Mouse (Mus musculus) ovary, postnatal 10 days (tissue): Measurements from ENCODE around the gene Ddi1.
"Not testable (repeated sequence)": the region's sequence is repeated elsewhere in the genome, so short reads cannot be mapped to it uniquely, and the experiment has no call there.

Source experiments
- DNase-seq: peaks from one replicate; pipeline ENCODE4 v3.0.0; 2022; ENCODE audit warnings: low spot score

Ddi1 gene

DNA sequence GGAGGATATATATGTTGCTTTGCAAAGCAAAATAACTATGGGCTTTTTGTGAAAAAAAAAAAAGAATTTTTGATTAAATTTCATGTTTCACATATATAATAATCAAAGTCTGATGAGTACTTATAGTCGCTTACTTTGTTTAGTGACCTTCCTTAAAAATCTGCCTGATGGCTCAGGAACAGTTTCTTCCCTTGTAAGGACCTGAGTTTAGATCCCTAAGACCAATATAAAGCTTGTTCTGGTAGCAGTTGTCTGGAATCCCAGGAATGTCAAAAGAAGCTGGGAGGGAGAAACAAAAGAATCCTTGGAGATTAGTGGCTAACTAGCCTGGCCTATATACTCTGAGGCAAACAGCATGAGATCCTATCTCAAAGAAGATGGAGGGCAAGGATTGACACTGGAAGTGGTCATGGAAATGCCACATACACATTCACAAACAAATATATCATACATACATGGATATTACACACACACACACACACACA, at the start of gene Ddi1:
Gene Ddi1, minus strand, starts transcription at position 51 of the 485 bp plus-strand sequence.
- no peak for DNase-seq

DNA sequence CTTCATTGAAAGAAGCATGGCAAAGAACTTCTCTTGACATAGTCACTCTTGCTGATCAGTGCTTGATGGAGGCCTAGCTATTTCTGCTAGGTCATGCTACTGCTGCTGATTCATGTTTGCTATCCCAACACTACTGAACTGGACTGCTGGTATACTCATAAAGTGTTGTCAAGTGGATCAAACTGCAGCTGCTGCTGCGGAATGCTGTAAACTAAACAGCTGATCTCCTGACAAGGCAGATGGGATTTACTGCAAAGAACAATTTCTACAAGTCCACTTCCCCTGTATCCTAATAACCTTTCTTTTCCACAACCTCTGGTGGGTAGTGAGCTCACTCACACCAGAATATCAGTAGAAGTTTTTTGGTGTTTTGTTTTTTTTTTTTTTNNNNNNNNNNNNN, 47.5 kb upstream of the Ddi1 start:
- no peak for DNase-seq

DNA sequence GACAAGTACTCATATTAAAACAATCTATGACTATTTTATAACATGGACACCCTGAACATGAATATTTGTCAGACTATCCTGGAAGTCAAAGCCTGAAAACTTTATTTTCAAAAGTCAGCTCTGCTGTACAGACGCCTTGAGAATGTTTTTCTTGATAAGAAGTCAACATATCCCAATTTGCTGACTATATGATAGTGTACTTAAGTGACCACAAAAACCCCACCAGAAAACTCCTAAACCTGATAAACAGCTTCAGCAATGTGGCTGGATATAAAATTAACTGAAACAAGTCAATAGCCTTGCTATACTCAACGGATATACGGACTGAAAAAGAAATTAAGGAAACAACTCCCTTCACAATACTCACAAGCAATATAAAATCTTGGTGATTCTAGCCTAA, 36.2 kb upstream of the Ddi1 start:
- no peak for DNase-seq

DNA sequence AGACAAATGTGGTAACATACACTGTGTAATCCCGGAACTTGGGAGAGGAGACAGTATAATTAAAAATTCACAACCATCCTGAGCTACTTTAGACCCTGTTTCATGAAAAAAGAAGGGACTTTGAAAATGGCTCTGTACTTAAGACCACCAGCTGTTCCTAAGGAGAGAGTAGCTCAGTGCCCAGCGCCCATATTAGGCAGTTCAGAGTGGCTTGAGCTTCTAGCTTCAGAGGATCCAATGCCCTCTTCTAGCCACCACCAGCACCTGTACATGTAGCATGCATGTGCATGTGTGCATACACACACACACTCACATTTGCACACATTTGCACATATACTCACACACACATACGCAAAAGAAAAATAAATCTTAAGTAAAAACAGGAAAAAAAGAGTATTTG, 34.9 kb upstream of the Ddi1 start:
- DNase-seq = no peak

DNA sequence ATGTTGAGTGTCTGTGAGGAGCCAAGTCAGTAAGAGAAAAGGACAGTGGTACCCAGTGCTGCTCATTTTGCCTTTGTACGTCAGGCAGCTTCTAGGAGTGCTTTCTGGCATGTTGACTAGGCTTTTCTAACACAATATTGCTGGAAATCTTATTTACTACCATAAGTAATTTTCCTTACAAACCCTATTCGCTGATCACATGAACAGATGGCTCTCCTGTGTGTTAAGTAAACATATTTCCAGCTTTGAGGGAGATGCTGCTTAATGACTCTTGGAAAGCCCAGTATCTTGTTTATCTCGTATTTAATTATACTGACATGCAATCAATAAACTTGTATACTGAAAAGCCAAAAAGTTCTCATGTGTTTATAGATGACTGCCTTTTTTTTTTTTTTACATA, 32.4 kb upstream of the Ddi1 start:
- no peak for DNase-seq

DNA sequence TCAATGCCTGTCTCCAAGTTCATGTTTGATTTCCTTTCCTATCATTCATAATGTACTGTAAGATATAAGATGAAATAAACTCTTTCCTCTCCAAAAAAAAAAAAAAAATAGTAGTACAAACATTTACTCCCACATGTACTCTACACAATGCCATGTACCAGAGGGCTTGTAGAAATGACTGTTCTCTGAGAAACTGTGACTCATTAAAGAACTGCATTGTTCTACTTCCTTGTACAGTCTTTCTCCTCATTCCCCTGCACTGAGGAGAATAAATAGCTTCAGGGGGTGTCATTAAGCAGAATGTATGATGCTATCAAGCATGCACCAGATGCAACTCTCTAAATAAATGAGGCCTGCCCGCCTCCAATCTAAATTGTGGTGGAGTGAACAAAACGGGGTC, 28.9 kb upstream of the Ddi1 start:
- DNase-seq = no peak

DNA sequence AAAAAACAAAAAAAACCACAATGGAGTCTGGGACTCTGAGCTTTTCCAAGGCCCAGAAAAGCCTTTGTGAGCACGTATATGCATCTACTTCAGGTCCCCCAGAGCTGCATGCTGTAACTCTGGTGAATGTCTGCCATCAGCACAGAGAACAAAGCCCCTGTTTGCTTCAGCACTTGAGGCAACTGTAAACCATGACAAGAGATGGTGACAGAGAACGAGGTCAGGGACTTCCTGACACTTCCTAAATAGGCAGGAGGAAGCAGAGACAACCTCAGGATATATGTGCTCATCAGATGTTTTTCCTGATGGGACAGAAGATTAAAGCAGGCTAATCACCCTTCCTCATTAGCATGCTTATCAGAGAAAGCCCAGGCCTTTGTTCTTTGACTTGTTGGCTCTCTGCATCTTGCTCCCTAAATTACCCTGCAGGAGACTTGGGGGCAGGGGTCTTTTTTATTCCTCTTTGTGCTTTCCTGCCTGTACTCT, 19.6 kb upstream of the Ddi1 start:
- no peak for DNase-seq

DNA sequence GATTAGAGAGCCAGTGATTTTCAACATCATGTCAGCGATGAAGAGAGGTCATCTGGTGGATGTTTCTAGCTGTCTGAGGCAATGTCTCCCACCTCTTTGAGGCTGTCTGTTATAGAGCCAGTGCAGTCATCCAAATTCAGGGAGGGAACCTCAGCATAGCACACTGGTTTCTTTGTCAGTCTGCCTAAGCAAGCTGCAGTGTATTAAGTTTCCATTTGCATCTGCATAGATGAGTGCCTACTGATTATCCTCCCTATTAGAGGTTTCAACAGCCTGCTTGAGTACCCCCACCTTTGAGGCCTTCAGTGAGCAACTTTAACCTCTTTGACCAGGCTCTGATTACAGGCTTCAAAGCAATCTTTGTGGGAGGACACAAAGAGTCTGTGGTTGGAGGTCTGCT, 17.1 kb upstream of the Ddi1 start:
- no peak for DNase-seq

DNA sequence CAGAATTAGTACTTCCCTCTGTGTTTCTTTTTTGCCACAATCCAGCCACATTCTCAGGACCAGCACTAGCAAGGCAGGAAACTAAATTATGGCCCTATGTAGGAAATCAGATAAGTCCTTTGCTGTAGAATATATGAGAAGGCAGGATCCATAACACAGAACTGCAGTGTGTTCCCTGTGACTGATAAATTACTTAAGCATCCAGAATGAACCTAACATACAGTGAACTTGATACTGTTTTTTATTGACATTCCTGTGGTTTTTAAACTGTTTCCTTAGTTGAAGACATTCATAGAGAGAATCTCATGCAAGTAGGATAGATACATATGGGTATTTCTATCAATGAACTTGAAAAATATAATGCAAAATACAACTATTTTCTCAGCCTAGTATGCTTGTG, 7.9 kb upstream of the Ddi1 start:
- DNase-seq = no peak

DNA sequence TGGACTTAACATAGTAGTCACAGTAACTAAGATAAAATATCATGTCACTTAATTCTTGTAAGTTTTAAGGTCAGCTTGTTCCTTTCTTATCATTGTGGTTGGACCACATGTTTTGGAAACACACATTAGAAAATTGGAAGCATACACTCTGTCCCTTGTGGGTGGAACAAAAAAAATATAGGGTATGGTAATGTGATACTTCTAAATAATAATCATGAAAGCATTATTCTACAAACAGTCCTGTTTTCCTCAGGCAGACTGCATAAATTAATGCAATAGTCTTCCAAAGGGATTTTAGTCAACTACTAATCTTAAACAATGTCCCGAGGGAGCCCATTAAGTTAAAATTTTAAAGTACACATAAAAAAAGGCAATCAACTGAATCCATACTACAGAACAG, 6.7 kb upstream of the Ddi1 start:
- no peak for DNase-seq

DNA sequence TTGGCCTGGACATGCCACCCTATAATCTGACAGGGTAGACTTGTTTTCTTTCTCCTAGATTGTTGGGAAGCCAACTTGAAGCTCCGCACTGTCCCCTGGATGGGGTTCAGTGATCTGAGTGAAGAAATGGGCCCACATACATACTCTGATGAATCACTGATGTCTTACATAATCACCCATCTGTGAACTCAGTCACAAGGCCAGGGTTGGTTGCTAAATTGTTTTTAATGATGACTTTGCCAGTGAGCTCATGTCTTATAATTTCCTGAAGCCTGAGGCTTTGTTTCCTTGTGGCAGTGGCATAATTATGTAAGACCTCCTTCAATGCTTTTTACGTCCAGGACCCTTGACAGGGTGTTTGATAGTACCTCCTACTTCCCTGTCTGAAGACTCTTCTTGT, 4.8 kb downstream of the Ddi1 start:
- DNase-seq = no peak

DNA sequence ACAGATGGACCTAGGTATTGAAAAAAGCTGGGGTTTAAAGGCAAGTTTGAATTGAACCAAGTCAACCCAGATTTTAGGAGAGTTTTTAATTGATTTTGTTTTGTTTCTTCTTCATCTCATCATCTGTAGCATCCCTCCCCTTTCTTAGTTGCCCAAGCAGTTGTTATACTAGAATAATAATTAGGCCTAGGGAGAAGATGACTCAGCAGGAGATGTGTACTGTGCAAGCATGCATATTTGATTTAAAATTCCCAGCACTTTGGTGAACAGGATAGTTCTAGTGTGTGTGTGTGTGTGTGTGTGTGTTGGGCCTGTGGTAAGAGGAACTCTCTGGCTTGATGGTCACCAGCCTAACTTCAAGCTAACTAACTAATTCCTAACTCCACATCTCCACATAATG, 12.6 kb downstream of the Ddi1 start:
- no peak for DNase-seq

DNA sequence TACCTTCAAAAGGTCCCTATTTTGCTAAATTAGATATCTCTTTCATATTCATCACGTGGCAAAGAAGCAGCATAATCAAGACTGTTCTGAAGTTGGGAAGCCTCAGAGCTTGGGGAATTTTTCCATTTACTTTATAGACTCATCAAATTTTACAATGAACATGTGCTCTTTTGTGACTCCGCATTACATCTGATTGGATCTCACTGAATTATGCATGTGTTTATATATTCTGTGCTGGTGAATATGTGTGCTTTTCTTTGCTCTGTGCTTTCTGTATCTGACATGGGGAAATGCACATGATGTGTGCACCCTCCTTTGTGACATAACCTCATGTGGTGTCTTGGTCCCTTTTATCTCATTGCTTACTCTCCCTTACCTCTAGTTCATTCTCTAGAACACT, 17.7 kb downstream of the Ddi1 start:
- DNase-seq = no peak

DNA sequence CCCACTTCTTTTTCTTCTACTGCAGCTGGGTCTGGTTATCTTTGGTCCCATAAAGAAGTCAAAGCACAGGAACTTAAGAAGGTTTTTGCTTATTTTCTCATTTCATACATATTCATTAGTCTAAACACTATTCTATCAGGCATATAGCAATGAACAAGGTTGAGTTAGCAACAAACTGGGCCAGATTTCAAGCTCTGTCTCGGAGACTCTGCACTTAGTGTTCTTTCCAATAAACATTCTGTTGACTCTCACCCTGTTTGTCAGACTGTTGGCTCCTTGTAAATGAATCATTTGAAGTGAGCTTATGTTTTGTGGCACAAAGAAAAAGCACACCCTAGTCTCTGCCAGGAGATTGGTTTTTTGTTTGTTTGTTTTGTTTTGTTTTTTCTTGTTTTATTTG, 19.3 kb downstream of the Ddi1 start:
- no peak for DNase-seq

DNA sequence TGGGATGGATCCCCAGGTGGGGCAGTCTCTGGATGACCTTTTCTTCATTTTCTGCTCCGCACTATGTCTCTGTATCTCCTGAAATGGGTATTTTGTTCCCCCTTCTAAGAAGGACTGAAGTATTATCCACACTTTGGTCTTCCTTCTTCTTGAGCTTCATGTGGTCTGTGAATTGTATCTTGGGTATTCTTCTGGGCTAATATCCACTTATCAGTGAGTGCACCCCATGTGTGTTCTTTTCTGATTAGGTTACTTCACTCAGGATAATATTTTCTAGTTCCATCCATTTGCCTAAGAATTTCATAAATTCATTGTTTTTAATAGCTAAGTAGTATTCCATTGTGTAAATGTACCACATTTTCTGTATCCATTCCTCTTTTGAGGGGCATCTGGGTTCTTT, 33.7 kb downstream of the Ddi1 start:
- not testable (repeated sequence) for DNase-seq

DNA sequence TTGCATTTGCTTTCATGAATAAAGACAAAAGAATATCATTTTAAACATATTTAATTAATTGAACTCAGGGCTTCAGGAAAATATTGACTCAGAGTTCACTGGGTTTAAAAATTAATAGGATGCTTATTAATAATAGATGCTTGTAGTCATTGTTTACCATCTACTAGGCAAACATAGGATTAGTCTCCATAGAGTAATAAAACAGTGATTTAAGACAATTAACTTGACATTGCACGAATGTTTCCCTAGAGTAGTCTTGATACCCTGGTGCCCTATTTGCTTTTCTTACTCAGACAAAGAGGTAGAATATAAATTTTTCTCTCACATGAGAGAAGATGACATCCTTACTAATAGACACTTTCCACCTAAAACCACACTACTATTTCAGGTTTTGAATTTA, 52.1 kb downstream of the Ddi1 start:
- DNase-seq = no peak

DNA sequence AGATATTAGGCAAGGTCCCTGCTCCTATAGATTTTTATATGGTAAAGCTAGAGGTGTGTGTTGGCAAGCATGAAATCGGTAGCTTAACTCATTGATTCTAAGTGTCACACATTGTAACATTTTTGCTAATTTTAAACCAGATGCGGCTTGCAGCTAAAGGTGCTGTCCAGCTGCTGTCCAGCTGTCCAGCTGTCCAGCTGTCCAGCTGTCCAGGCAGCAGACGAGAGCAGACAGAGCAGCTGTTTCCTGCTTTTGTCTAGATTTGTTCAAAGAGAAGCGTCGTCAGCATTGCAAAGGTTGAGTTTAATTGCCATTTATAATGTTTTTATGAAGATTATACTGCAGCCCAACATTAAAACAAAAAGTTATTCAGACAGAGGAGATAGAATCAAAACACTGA, 56.8 kb downstream of the Ddi1 start:
- no peak for DNase-seq
